Mouse (Mus musculus) lung, adult 18-20 months (tissue): ENCODE measurements around the gene Acer3.
A peak's percentile ranks its signal among the peaks of the same experiment; 100 is the strongest.

Experiments
- DNase-seq, 2 experiments: peaks; one replicate each; pipeline ENCODE4 v3.0.0; 2022; ENCODE audit warnings: mixed read lengths in 2 of 2

Gene Acer3

GRCm38 (mm10) chr7:98321083-98321482, at the start of gene Acer3:
TSS of gene Acer3 (minus strand) at chr7:98321208.
- no peak for DNase-seq

- no peak for DNase-seq
These were observed 48.9 kb upstream of the Acer3 start for GRCm38 (mm10) chr7:98369762-98370369.

- no peak for DNase-seq
These were observed 40.7 kb upstream of the Acer3 start for GRCm38 (mm10) chr7:98361662-98362061.

DNA sequence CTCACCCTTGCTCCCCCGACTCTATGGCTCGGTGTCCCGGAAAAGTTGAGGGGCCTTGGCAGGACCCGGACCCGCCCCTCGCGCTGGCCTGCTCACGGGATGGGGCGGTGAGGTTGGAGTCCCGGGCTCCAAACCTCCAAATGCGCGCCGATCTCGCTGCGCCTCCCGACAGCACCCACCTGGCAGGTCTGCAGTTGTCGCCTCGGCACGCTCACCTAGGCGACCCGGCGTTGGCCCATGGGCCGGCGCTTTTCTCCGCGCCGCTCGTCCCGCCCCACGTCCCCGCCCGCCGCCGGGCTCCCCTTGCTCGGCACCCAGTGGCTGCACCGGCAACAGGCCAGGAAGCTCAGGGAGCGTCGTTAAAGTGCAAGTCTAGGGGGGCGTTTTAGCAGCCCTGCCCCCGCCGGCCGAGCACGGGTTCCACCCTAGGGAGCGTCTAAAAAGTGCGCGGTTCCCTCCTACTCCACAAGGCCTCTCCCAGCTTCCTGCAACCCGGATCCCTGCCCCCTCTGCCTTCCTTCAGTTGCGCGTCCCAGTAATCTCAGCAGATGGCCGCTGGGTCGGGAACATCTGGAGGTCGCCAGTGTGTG, 40.1 kb upstream of the Acer3 start, which contains the start of gene Tsku:
Gene Tsku, minus strand, starts transcription at position 266 of the 590 bp plus-strand sequence.
- DNase-seq = peak; percentile 88 to 91

- no peak for DNase-seq
These were observed 39.6 kb upstream of the Acer3 start for GRCm38 (mm10) chr7:98360621-98360990.

GRCm38 (mm10) chr7:98359951-98360620, 39.1 kb upstream of the Acer3 start:
- DNase-seq = peak; percentile 55 to 64

- no peak for DNase-seq
These were observed 37.0 kb upstream of the Acer3 start for GRCm38 (mm10) chr7:98358016-98358415.

GRCm38 (mm10) chr7:98357324-98357723, 36.3 kb upstream of the Acer3 start:
- no peak for DNase-seq

DNA sequence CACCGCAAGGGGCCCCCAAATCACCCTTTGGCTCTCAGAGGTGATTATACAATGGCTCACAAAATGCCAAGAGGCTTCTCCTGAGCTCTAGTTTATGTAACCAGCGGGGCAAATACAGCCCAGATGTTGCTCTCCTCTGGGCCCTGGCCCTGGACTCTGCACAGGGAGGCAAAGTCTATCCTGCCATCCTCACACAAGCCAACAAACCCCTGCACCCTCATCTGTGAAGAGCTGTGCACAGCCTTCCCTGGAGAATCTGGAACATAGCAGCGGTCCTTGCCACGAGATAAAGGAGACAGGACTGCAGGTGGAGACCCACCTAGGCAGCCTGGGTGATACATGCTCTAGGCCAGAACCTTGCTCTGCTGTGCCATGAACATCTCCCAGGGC, 33.9 kb upstream of the Acer3 start:
- no peak for DNase-seq

GRCm38 (mm10) chr7:98354160-98354920, 33.3 kb upstream of the Acer3 start:
- no peak for DNase-seq

DNA sequence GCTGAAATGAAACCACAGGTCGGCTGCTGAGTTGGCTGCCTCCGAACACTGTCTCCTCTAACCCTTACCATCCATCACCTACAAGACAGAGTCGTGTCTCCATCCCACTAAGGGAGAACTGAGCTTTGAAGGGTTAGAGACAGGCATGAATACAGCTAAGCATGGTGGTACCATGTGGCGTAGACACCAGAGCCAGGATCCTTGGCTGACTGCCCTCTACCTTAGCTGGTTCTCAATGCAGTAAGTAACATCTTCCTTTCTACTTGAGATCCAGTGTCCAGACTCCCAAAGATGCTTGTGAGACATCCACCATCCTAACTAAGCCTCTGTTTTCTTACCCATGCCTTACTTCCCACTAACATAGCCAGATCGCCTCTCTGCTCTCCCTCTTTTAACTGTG, 32.6 kb upstream of the Acer3 start:
- no peak for DNase-seq

DNA sequence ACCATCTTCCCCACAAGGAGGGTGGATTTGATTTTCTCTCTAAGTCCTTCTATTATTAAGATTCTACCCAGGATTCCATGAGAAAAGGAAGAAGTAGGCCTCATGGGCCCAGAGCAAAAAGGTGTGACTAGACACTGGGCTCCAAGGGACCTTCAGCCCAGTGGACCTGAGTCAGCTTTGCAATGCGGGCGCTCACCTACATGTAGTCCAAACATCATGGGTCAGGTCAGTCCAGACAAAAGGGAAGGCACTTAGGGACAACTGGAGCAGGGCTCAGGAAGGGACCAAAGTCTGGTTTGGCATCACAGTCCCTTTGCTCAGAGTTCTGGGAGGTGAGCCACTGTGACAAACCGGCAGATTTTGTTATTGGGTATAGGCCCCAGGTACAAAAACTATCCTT, 30.5 kb upstream of the Acer3 start:
- no peak for DNase-seq

- DNase-seq = no peak
These were observed 28.8 kb upstream of the Acer3 start for GRCm38 (mm10) chr7:98349821-98350220.

GRCm38 (mm10) chr7:98349096-98349495, 28.1 kb upstream of the Acer3 start:
- DNase-seq = peak; percentile 78 to 86

GRCm38 (mm10) chr7:98348043-98348442, 27.0 kb upstream of the Acer3 start:
- DNase-seq = peak; percentile 63 to 75

DNA sequence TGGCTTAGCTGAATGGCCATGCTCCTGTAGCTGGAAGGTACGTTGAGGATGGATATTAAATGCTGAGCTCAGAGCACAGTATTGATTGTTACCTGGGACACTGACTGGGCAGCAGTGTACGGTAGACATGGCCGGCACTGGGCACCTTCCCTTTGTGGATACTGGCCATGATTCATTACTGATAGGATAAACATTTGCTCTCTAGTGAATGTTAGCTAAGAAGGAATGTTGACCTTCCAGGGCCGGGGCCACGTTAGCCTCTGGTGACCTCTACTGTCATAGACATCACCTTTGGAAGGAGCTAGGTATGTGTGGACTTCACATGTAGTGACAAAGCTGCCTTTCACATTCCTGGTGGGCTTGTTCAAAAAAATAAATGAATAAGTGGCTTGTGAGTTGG, 26.5 kb upstream of the Acer3 start:
- DNase-seq = no peak

DNA sequence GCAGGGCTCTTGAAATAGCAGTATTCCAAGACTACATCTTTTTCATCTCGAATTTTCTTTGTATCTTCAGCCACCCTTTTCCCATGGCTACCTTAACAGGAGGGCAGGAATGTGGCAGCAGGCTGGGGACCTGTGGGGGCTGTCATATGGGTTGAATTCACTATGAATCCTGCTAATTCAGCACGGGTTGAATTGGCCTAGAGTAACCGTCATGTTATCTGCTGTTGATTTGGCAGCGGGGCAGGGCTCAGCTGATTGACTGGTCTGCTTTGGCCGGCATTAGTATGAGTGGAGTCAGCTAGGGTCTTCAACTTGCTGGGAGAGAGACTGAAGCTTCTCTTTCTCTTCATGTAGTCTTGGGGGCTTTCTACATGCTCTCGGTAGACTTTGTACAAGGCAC, 24.0 kb upstream of the Acer3 start:
- no peak for DNase-seq

GRCm38 (mm10) chr7:98344361-98344760, 23.4 kb upstream of the Acer3 start:
- DNase-seq = peak; percentile 42 to 54

DNA sequence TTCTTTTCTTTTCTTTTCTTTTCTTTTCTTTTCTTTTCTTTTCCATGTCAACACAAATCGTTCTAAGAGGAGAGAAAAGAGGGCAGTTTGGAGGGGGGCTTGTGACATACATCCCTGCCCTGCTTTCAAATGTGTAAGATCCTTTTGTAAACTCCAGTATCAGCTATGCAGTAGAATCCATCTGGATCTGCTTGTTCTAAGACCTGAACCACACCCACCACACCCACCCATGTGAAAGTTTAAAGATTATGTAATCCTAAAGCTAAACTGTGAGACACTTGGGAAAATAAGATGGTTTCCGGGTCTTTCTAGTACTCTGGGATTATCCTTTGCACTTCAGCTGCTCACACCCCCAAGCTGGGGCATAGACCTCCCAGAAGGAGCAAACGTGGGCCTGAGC, 21.2 kb upstream of the Acer3 start:
- no peak for DNase-seq

GRCm38 (mm10) chr7:98341475-98341874, 20.5 kb upstream of the Acer3 start:
- DNase-seq = peak; percentile 86 to 89

- no peak for DNase-seq
These were observed 19.3 kb upstream of the Acer3 start for GRCm38 (mm10) chr7:98340343-98340742.

GRCm38 (mm10) chr7:98333987-98334386, 13.0 kb upstream of the Acer3 start:
- peak in 1 of 2 experiments; percentile 38 for DNase-seq

- DNase-seq = no peak
These were observed 12.5 kb upstream of the Acer3 start for GRCm38 (mm10) chr7:98333507-98333906.
